Mouse (Mus musculus): ENCODE results near the gene Crebl2. TPM values are rescaled to one million over a fixed set of nuclear protein-coding genes. Genes with fewer than 3 reads are reported as not detected.
A peak's percentile ranks its signal among the peaks of the same experiment; 100 is the strongest.

Crebl2 gene
- total RNA-seq, 1 experiment from 2014 or later: 11.6 TPM

- ATAC-seq (replicated peaks; ENCODE audit: low read depth, poor library complexity, severe bottlenecking): no peak
Observed at GRCm38 (mm10) chr6:134817051-134817928, 12.7 kb upstream of the Crebl2 start.

- no peak for ATAC-seq (replicated peaks; ENCODE audit: low read depth, poor library complexity, severe bottlenecking)
Observed at GRCm38 (mm10) chr6:134819741-134820140, 10.2 kb upstream of the Crebl2 start.

GRCm38 (mm10) chr6:134820411-134820810, 9.5 kb upstream of the Crebl2 start:
- no peak for ATAC-seq (replicated peaks; ENCODE audit: low read depth, poor library complexity, severe bottlenecking)

DNA sequence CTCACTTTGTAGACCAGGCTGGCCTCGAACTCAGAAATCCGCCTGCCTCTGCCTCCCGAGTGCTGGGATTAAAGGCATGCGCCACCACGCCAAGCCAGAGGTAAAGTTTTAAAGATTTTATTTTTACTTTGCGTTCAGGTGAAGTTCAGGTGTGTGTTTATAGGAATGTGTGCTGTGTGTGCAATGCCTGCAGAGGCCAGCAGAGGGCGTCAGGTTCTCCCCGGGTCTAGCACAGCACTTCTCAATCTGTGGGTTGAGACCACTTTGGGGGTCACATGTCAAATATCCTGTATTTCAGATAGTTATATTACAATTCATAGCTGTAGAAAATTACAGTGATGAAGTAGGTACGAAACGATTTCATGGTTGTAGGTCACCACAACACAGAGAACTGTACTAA, 7.1 kb upstream of the Crebl2 start:
- ATAC-seq (replicated peaks; ENCODE audit: low read depth, poor library complexity, severe bottlenecking): no peak

GRCm38 (mm10) chr6:134830776-134831175, 822 bp downstream of the Crebl2 start:
- no peak for ATAC-seq (replicated peaks; ENCODE audit: low read depth, poor library complexity, severe bottlenecking)

GRCm38 (mm10) chr6:134834585-134835251, 4.8 kb downstream of the Crebl2 start:
- no peak; the same call in 1 of the 2 replicates for ATAC-seq (replicated peaks; ENCODE audit: low read depth, poor library complexity, severe bottlenecking)

DNA sequence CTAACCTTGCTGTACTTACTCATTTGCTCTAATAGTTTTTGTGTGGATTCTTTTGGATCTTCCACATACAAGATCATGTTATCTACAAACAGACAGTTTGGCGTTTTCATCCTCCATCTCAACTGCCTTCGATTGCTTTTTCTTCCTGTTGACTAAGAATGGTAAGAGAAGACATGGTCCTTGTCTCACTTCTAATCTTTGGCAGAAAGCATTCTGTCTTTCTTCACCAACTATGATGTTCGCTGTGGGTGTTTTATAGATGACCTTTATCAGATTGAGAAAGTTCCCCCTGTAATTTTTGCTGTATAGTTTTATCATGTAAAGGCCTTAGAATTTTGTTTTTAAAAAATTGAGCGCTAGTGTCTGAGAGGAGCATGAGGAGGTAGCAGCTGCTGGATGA, 8.2 kb downstream of the Crebl2 start:
- ATAC-seq (replicated peaks; ENCODE audit: low read depth, poor library complexity, severe bottlenecking): no peak

DNA sequence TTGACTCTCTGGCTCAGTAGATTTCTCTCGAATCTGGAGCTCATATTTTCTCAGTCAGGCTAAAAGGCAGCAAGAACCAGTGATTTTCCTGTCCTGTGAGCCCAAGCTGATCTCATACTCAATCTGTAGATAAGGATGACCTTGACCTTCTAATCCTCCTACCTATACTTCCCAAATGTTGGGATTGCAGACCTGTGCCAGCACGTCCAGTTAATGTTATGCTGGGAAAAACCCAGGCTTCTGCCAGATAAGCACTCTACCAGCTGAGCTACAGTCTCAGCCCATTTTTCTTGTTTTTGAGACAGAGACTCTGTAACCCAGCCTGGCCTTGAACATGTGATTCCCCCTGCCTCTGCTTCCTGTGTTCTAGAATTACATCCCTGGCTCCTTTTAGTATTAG, 10.4 kb downstream of the Crebl2 start:
- ATAC-seq (replicated peaks; ENCODE audit: low read depth, poor library complexity, severe bottlenecking): no peak

DNA sequence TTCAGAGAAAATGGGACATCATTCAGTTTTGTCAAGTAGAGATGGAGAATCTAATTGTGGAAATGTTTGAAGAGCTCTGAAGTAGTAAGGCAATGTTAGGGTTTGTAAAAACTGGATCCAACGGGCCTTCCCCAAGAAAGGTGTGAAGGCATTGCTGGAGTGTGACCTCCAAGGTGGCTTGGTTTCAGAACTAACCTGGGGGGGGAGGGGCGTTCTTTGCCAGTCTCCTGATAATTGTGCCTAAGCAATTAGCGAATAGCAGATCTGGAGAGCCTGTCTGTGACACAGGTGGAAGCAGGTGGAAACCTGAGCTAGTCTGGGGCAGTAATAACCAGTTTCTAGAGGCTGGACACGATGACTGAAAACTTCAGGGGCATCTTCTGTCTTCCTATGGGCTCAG, 15.8 kb downstream of the Crebl2 start:
- ATAC-seq (replicated peaks; ENCODE audit: low read depth, poor library complexity, severe bottlenecking): no peak

DNA sequence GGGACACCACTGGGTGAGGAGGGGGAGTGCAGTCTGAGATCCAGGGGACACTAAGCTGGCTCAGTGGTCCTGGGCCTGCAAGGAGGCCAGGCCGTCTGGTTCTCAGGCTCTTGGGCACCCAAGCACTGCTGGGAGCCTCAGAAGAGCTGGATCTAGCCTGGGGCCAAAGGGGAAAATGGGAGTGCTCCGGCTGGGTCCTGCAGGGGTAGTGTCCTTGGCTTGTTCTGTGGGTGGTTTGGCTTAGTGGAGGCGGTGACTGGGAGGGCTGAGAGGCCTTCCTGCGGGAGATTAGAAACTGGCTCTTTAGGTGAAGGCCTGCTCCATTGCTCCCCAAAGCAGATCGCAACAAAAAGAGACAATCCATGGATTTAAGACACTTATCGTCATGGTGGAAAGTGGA, 16.4 kb downstream of the Crebl2 start:
- ATAC-seq (replicated peaks; ENCODE audit: low read depth, poor library complexity, severe bottlenecking): no peak

DNA sequence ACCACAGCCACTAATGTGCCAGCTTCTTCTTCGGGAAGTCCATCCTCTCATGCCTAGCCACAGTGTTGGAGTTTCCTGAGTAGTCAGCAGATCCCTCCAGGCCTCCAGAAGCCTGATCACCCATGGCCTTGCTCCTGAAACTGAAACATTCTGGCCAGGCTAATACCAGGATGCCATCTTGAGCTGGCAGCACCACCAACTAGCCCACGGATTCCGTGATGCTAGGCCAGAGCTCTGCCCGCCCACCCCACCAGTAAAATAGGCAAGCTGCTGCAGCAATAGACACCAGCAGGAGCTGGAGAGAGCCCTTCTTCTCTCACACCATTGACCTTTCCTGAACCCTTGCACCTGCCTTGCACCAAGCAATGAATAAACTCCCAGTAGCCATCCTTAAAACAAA, 17.6 kb downstream of the Crebl2 start:
- no peak for ATAC-seq (replicated peaks; ENCODE audit: low read depth, poor library complexity, severe bottlenecking)

DNA sequence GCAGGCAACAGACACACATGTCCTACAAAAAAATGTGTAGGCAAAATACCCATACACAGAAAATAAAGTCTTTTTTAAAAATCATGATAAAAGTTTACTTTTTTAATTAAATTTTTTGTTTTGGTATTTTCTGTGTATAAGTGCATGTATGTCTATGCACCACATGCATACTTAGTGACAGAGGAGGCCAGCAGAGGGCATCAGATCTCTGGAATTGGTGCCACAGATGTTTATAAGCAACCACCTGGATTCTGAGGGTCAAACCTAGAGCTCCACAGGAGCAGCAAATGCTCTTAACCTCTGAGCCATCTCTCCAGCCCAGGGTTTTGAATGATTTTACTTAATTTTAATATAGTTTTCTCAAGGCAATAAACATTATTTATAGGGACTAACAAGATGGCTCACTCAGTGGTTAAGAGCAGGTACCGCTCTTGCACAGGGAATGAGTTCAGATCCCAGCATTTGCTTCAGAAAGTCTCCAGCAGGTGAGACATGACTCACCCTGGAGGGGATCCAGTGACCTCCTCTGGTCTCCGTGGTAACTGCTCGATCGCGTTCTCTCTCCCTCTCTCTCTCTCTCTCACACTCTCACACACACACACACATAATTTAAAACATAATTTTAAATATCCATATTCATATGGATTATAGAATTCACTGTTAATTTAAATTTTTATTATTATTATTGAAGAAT, 18.4 kb downstream of the Crebl2 start:
- ATAC-seq (replicated peaks; ENCODE audit: low read depth, poor library complexity, severe bottlenecking): 0 out of 2 replicates have a peak, but pooled peaks have one; percentile 45

GRCm38 (mm10) chr6:134849461-134849860, 19.5 kb downstream of the Crebl2 start:
- no peak for ATAC-seq (replicated peaks; ENCODE audit: low read depth, poor library complexity, severe bottlenecking)

- no peak for ATAC-seq (replicated peaks; ENCODE audit: low read depth, poor library complexity, severe bottlenecking)
Observed at GRCm38 (mm10) chr6:134849985-134850384, 20.0 kb downstream of the Crebl2 start.

DNA sequence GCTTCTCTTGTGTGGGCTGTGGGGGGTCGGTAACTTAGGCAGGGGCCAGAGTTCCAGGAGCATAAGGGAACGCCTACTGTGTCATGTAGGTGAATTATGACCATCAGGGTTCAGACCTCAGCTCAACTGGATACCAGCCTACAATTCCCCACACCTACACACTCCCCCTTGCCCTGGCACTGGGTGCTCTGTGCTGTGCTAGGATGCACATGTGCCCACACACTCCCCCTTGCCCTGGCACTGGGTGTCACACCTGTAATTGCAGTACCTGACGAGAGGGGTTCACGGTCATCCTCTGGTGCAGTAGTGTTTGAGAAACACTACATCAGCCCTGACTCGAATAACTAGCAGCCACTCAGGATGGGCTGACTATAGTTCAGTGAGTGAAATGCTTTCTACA, 24.8 kb downstream of the Crebl2 start:
- no peak for ATAC-seq (replicated peaks; ENCODE audit: low read depth, poor library complexity, severe bottlenecking)

DNA sequence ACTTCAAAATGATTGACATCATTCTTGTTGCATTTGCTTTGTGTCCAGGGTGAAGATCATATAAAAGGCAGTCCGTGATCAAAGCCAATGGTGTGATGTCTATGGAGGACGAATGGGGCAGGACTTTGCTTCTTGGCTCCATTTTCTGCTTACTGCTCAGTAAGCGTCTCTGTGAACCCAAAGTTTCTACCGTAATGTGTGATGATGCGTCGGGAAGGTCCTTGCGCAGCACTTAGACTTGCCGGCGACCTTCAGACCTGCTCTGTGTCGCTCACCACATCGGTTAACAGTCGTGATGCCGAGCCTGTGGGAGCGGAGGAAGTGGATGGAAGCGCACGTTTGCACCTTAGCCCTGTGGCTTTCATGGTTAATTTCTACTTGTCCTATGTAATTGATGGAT, 26.0 kb downstream of the Crebl2 start:
- ATAC-seq (replicated peaks; ENCODE audit: low read depth, poor library complexity, severe bottlenecking): no peak

DNA sequence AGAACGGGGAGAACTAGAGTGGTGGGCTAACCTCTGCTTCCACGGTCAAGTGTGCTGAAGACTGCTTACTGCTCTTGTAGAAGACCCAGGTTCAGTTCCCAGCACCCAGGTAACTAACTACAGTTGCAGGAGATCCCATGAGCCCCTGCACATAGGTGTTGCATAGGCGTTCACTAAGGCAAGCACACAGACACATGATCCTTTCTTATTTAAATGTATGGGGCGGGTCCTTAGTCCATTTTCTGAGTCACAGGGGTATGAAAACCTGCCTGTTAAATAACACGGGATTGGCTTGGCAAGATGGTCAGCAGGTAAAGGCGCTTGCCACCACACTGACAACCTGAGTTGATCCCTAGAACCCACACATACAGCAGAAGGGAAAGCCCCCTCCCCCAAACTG, 29.1 kb downstream of the Crebl2 start:
- no peak for ATAC-seq (replicated peaks; ENCODE audit: low read depth, poor library complexity, severe bottlenecking)

- no peak for ATAC-seq (replicated peaks; ENCODE audit: low read depth, poor library complexity, severe bottlenecking)
Observed at GRCm38 (mm10) chr6:134860275-134860674, 30.3 kb downstream of the Crebl2 start.

DNA sequence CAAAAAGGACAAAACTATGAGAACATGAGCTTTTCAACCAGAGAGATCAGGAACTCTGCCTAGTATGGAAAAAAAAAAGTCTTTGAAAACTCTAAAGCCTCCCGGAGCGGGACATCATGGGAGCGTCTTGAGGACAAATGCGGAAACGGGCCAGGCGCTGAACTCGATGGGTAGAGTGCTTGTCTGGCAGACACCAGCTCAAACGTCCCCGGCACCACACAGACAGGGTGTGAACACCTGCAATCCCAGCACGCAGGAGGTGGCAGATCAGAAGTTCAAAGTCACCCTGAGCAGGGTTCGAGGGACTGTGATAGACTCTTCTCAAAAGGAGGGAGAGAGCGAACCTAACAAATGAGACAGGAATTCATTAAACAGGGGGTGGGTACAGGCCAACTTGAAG, 31.4 kb downstream of the Crebl2 start:
- no peak for ATAC-seq (replicated peaks; ENCODE audit: low read depth, poor library complexity, severe bottlenecking)

DNA sequence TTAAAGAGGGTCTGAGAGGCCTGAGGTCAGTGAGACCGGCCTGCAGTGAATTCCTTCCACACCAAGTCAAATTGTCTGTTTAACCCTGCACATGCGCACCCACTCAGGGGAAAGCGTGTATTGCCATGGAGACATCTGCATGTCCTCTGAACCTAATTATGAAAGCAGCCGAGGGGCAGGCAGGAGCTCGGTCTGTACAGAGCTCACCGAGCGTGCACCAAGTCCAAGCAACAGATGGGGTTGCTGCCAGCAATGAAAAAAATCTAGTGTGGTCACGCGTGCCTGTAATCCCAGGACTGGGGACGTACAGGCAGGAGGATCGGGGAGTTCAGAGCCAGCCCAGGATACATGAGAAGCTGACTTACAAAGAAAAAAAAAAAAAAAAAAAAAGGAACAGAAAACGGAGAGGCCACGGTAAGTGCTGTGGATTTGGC, 32.7 kb downstream of the Crebl2 start:
- peak; percentile 50 for ATAC-seq (replicated peaks; ENCODE audit: low read depth, poor library complexity, severe bottlenecking)

- ATAC-seq (replicated peaks; ENCODE audit: low read depth, poor library complexity, severe bottlenecking): peak; percentile 97
Observed at GRCm38 (mm10) chr6:134863146-134863545, 33.2 kb downstream of the Crebl2 start.
